Mouse (Mus musculus): ENCODE measurements at regions not wholly inside any gene's neighbourhood (a gene's known extent, or its start where the extent isn't known, plus 50 kb on each side); places are given as distances from the start of the nearest gene placed in this dataset.

- DNase-seq (ENCODE audit: low spot score) = no peak
Observed at GRCm38 (mm10) chr1:23207843-23208242, 105.8 kb upstream of the 4933415F23Rik start.

GRCm38 (mm10) chr1:23207024-23207423, 105.0 kb upstream of the 4933415F23Rik start:
- DNase-seq (ENCODE audit: low spot score) = no peak

- DNase-seq (ENCODE audit: low spot score) = peak; percentile 26
Observed at GRCm38 (mm10) chr1:23202511-23203435, 100.7 kb upstream of the 4933415F23Rik start.

- no peak for DNase-seq (ENCODE audit: low spot score)
Observed at GRCm38 (mm10) chr1:23200460-23200859, 98.4 kb upstream of the 4933415F23Rik start.

- no peak for DNase-seq (ENCODE audit: low spot score)
Observed at GRCm38 (mm10) chr1:23190316-23191005, 88.4 kb upstream of the 4933415F23Rik start.

- no peak for DNase-seq (ENCODE audit: low spot score)
Observed at GRCm38 (mm10) chr1:23189790-23190189, 87.7 kb upstream of the 4933415F23Rik start.

GRCm38 (mm10) chr1:23188216-23188615, 86.2 kb upstream of the 4933415F23Rik start:
- DNase-seq (ENCODE audit: low spot score) = no peak

GRCm38 (mm10) chr1:23187446-23188206, 85.6 kb upstream of the 4933415F23Rik start:
- DNase-seq (ENCODE audit: low spot score) = peak; percentile 19

GRCm38 (mm10) chr1:23184728-23185127, 82.7 kb upstream of the 4933415F23Rik start:
- DNase-seq (ENCODE audit: low spot score) = no peak

- no peak for DNase-seq (ENCODE audit: low spot score)
Observed at GRCm38 (mm10) chr1:23182541-23182940, 80.5 kb upstream of the 4933415F23Rik start.

- DNase-seq (ENCODE audit: low spot score) = no peak
Observed at GRCm38 (mm10) chr1:23178335-23178974, 76.4 kb upstream of the 4933415F23Rik start.

GRCm38 (mm10) chr1:23174022-23174421, 72.0 kb upstream of the 4933415F23Rik start:
- no peak for DNase-seq (ENCODE audit: low spot score)

GRCm38 (mm10) chr1:23173054-23173802, 71.2 kb upstream of the 4933415F23Rik start:
- no peak for DNase-seq (ENCODE audit: low spot score)

- no peak for DNase-seq (ENCODE audit: low spot score)
Observed at GRCm38 (mm10) chr1:23171336-23171735, 69.3 kb upstream of the 4933415F23Rik start.

- no peak for DNase-seq (ENCODE audit: low spot score)
Observed at GRCm38 (mm10) chr1:23170711-23171110, 68.7 kb upstream of the 4933415F23Rik start.

GRCm38 (mm10) chr1:23168504-23168903, 66.5 kb upstream of the 4933415F23Rik start:
- DNase-seq (ENCODE audit: low spot score) = no peak

- DNase-seq (ENCODE audit: low spot score) = no peak
Observed at GRCm38 (mm10) chr1:23163371-23163935, 61.4 kb upstream of the 4933415F23Rik start.

- no peak for DNase-seq (ENCODE audit: low spot score)
Observed at GRCm38 (mm10) chr1:23162766-23163165, 60.7 kb upstream of the 4933415F23Rik start.
